Mouse (Mus musculus) thymus, postnatal 14 days (tissue): ENCODE measurements at regions not wholly inside any gene's neighbourhood (a gene's known extent, or its start where the extent isn't known, plus 50 kb on each side); places are given as distances from the start of the nearest gene placed in this dataset.

Experiments used
- DNase-seq: peaks from one replicate; pipeline ENCODE4 v3.0.0; 2021

DNA sequence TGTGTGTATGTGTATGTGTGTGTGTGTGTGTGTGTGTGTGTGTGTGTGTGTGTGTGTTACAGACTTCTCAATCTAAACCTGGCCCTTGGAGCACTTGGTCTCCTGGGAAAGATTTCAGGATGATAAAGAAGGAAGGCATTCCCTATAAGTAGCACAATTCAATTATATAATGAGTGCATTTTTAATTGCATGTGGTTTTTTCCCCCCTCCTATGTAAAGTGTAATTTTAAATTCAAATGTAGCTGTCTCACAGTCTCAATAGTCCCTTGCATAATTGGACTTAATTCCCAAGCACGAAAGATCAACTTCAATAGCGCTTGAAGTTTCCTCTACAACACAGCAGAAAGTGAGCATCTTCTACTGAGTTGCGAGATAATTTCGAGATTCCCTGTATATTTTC, 566.3 kb downstream of the Adgrl2 start:
- DNase-seq = no peak

DNA sequence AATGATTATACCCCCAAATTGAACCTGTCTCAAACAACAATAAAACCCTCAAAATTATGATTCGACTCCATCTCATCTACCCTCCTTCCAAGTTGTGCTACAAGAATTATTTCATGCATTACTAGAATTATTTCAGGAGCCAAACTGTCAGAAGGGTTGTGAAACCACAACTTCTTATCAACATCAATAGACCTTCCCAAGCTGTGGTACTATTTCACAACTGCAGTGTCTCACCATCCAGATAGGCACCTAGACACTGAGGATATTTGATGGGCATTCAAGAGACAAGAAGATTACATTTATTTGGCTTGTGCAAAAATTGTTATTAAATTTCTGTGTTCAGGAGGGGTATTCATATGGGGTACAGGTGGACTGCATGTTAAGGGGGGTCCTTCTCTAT, 567.0 kb downstream of the Adgrl2 start:
- DNase-seq = no peak

DNA sequence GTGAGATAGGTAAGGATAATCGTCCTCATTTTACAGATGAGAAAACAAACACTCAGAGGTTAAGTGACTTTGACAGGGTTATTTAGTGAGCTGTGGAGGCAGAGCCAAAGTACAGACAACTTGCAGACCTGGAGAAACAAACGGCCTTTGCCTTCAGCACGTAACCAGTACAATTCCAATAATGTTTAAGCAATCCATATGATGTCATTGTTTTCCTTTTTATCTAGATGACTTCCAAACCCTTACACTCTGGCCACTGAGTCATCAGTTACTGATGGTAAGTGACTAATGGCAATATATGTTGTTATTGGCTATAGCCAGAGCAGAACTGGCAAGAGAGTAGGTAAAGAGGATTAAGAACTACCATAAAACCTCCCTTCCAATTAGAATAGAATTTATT, 567.6 kb downstream of the Adgrl2 start:
- no peak for DNase-seq

DNA sequence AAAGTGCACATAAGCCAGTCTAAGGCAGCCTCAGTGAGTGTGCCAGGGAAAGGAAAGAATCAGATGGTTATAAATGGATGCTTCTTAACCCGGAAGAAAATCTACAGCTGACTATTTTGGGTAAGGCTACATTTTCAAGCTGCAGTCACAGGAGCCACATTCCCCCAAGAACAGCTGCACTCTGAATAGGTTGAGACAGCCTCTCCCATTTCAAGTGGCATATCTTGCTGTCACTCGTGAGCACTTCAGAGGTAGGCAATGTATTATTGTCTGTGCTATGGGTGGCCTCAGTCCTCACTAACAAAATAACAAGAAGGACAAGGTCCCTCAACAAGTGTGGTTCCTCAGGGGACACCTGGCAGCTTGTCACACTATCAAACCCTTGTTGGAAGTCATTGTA, 568.1 kb downstream of the Adgrl2 start:
- DNase-seq = no peak

DNA sequence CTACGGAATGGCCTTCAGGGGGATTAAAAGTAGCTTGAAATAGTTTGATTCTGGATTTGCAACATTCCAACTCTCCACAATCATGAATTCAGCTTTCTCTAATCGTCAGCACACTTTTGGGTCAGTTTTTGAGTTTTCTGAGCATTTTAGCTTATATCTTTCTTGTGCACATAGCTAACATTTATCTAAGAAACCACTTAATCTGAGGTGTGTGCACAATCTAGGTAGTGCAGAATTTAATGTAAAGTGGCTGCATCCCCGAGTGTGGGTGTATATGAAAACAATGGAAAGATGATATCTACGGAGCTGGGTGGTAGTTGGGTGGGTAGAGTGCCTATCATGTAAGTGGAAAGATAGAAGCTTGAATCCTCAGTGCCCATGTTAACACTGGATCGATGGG, 570.1 kb downstream of the Adgrl2 start:
- no peak for DNase-seq

DNA sequence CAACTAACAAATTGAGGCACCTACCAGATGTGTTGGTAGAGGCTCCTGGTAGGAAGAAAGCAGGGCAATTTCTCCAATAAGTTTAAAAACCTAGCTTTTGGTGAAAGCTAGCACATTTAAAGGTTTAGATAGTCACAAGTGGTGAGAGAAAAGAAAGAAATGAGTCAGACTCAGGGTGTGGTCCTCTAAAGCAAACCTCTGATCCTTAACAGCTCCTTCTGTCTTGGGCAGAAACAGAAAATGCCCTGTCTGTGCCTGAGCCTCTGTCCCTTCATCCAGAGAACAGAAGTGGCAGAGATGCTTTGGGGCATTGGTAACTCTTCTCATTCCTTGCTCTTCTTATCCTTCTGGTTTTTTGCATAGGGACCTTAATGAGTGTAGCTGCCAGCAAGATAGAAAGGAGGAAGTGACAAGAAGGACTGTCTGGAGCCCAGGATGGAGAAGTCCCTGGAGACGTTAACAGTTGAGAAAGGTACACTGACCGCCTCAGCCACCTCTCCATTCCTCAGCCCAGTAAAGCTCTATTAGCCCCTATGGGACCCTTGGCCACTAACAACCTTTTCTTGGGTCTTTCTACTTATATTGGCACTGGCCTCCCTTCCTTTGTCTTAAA, 570.8 kb downstream of the Adgrl2 start:
- no peak for DNase-seq

DNA sequence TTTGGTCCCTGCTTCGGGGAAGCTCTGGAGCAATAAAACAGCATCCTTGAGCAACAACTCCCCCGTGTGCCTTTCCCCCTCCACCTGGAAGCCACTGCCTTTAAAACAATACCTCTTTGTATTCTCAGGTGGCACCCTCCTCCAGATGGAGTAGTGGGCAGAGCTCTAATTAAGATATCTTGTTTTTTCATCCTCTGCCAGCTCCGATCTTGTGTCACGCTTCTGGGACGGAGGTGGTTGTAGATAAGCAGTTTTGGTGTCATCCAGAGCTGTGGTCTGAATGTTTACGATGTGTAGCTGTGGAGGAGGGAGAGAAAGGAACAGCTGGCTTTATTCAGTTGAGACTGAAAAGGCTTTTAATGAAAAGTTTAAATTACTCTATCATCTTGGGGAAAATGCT, 572.3 kb downstream of the Adgrl2 start:
- no peak for DNase-seq

DNA sequence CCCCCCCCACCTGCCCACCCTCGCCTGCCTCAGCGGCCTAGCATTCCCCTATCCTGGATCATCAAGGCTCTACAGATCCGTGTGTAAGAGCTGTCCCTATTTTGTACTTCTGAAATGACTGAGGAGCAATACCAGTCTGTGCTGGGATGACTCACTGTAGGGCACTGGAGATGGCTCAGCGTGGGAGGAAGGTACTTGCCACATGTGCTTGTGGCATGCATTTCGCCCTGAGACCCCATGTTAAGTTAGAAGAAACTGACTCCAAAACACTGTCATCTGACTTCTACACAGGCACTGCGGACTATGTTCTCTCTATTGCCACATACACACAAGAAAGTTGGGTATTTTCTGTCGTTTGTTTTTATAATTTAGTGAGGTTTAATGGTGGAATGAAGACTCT, 574.9 kb downstream of the Adgrl2 start:
- DNase-seq = no peak

DNA sequence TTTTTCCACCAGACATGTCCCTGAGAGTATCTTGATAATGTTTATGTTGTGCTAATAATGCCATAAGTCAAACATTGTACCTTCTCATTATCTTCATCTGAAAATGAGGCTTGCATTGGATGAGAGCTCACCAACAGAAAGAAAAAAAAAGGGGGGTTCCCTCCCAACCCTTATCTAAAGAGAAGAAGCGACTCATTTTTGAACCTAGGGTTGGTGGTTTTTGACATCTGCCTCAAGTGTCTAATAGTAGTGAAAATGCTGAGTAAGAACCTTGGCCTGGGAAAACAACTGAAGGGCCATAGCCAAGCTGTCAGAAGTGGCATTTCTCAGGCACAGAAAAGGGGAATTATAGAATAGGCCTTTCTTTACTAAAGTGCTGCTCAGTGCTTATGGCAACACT, 577.3 kb downstream of the Adgrl2 start:
- DNase-seq = no peak

DNA sequence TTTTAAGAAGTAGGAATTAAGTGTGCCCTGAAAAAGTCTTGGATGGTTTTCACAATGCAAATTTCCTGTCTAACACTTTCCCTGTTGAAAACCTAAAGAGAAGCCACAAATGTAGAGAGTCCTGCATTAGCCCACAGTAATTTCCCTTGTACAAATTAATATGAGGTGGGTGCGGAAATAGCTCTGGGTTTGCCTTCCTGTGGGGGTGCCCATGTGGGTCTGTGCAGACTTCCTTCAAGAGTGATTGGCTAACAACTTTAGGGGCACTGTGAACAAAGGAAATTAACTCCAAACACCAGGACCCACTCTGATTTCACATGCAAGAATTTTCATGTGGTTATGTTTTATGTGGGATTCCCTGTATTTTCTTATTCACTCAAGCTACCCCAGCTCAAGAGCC, 578.2 kb downstream of the Adgrl2 start:
- DNase-seq = no peak

DNA sequence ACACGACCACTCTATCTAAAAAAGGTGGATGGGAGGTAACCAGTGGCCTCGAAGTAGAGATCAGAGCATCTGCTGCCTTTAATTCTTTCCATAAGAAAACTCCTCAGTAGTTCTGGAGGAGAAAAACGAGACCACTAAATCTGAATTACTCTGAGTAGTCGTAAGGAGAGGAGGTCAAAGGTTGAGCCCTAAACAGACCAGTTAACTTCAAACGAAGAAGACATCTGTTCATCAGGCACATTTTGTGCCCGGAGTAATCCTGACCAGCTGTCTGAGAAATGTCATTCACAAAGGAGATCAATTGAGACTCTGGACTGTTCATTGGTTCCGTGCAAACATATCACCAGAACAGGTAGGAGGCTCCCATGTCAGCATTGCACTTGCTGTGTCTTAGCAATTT, 592.0 kb downstream of the Adgrl2 start:
- DNase-seq = no peak

DNA sequence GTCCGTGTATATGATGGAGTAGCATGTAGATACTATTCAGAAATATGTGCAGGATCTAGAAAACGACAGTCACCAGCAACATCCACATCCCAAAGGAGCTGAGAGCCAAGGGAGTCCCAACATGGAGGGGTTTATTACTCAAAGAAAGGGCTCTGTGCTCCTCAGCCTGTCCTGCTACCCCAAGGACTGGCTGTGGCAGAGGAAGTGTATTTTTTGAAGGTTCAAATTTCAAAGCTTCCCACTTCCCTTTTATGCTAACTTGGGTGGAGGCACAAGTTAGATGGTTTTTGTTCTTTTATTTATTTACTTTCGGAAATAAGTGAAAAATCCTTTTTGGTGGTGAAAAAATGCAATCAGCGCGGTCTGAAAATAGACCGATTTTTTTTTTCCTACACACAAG, 602.8 kb downstream of the Adgrl2 start:
- DNase-seq = no peak

DNA sequence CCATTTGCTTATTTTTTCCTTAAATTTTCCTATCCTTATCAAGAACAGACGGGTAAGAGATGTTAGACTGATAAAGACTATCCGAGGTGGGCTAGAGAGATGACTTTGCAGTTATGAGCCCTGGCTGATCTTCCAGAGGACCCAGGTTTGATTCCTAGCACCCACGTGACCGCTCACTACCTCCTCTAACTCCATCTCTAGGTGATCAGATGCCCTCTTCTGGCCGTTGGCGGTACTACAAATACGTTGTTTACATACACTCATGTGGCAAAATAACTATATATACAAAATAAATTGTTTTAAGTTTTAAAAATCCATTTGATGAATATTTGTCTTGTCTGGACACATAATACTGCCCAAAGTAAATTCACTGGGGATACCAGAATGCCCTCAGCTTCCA, 604.6 kb downstream of the Adgrl2 start:
- DNase-seq = peak; percentile 6

DNA sequence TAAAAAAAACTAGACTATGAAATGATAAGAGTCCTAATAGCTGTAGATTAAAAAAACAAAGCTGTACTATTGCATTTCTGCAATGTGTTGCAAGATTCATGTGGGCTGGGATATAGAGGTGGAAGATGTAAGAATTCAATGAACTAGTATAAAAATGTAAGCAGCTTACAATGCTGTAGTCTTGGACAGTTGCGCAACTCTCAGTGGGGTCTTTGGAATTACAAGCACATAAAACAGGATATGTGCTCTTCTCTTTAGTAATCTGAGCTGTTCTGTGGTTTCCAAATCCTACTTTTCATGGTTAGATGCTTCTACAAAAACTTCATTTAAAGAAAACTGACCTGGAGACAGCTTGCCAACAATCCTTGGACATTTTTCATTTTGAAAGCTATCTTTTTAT, 609.3 kb downstream of the Adgrl2 start:
- no peak for DNase-seq

DNA sequence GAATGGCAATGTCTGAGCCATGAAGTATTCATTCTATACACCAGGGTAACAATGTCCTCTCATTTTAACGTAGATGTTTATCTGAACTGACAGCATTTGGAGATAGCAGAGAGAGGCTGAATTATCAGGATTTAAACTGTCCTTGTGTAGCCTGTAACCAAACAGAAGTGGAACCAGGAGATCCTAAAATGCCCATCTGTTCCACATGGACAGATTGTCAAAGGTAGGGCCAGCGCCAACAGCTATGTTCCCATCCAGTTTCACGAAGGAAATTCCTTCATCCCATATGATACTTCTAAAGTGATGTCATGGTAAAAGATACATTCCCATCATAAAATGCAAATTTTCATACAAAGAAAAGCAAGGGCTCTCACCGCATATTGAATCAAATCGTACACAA, 627.0 kb downstream of the Adgrl2 start:
- no peak for DNase-seq

DNA sequence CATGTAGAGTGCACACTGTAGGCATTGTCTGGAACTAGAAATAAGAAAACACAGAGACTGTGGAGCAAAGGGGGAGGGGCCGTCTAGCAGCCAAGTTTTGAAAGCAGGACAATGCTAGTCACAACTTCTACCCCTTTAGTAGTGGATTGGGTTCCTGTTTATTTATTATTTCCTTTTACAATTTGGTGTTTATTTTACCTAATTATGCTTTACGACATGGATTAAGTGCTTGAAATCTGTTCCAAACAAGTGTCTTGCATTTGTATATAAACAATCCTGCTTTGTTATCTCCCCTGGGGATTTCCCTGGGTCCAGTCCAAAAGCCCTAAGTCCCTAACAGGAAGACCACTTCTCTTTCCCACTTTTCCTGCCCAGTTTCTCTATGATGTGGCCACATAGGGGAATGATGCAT, 627.9 kb downstream of the Adgrl2 start:
- DNase-seq = no peak

DNA sequence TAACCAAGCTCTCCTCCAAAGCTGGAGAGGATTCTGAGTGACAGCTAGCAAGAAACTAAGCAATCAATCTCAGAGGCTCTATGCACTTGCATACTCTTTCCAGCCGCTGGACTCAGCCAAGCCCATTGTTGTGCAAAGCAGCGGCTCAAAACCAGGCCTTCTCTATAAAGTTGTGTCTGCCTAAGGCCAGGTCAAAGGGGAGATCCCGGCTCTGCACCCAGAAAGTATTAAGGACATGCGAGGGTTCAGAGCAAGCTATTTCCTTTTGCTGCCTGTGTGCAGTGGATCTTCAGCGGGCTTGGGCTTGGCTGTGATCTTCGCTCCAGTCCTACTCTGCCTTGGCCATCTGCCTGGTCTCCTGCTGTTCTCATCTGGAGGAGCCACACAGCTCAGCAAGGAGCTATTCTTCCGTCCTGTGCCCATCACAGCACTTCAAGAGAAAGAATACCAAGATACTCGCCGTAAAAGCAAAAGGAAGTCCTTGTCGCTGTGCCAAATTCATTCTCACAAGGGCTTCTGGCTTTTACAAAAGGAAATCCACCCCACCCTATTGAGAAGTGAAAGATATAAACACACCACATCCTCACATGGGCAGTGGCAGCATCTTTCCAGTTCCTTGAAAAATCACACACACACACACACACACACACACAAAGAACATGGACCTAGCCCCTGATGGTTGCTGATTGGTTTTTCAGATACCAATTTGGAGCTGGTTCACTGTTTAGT, 646.6 kb downstream of the Adgrl2 start:
- no peak for DNase-seq

DNA sequence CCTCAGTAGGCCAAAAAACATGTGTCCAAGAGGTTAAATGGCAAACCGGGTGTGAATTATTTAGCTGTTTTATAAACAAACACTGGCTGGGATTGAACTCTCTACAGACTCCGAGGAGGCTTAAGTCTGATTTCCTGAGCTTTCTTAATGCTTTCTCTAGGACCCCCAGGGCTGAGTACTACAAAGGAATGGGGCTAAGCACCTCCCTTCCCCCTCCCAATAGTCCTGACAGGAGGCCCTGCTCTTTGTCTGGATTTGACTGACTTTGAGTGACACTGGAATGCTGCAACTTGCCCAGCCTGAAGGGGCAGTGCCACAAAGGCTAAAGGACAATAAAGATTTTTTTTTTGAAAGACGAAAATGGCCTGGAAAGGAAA, 647.1 kb downstream of the Adgrl2 start:
- DNase-seq = no peak

DNA sequence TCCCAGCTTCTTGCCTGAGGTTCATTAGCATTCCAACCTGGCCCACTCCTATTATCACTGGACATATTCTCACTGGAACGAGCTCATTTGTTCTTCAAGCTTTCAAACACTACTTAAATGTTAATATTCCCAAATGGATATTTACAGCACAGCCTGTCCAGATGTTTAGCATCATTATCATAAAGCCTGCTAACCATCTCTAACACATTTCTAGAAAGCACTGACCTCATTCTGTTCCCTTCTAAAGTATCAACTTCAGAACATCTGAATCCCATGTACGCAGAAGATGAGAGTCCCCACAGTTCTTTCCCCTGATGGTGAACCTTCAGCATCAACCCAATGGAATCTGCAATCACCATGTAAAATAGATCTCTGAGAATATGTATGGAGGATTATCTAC, 651.1 kb downstream of the Adgrl2 start:
- no peak for DNase-seq

DNA sequence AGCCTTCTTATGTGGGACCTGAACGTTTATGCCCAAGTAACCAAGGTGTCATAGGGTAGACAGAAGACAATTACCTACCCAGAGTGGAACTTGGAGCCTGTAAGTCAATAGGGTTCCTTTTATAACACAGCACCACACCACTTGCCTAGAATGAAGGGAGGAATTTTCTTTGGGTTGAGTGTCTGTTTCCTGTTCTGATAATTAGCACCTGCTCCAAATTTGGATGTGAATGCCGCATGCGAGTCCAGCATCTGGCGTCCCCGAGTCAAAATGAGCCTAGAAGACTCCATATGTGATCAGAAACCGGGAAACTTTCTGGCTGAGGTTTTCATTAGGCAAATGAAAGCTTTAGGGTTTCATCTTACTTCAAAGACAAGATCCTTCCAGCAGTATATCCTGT, 653.7 kb downstream of the Adgrl2 start:
- DNase-seq = no peak

DNA sequence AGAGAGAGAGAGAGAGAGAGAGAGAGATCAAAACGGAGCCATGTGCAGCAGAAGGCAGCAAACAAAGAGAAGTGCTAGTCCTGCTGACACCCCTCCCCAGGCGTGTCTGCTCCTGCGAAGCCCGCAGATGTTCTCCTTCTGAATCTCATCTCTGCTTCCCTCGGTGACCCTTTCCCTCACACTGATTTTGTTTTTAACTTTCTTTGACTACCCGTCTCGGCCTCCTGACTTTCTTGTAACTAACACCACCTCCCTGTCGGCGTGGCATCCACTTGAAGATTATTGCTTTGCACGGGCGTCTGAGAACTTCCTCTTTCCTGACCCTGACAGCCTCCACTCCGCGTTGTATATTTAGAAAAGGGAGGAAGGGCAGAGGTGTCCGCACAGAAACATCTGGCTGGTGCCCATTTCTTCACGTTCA, 654.3 kb downstream of the Adgrl2 start:
- DNase-seq = peak; percentile 3

DNA sequence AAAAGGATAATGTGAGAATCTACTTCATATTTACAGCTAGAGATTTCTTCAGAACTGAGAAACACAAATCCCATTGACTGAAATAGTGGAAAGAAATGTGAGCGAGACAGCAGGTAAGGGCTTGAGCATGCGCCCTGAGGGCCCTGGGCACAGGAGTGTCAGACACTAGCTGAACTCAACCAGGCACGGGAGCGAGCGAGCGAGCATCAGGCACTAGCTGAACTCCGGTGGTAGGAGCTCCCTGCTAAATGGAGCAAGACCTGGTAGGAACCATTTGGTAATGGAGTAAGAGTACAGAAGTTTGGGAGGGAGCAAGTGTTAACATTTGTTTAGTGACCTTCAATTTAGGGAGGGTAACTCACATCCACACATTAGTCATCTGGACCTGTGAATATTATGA, 654.7 kb downstream of the Adgrl2 start:
- no peak for DNase-seq

DNA sequence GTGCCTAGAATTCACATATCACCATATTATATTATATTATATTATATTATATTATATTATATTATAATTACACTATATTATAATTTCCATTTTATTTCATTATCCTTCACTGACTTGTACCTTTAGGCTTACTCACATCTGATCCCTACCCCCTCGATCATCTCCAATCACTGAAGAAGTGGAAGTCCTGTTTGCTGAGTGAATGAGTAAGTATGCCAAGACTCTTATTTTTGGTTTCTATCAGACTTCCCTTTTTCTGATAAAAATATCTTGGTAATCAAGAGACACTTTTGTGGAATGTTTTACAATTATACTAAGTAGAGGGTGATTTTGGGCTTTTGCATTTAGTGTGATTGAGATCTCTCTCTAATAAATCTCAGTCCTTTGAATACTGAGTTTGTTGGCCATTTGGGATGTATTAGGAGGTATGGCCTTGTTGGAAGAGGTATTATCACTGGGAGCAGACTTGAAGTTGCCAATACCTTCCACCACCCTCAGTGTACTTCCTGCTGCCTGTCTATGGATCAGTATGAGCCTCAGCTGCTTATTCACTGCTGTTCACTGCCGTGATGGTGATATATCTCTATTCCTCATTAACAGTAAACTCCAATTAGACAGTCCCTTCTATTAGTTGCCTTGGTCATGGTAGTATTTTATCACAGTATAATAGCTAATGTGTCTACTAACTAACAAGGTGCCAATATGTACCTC, 665.3 kb downstream of the Adgrl2 start:
- no peak for DNase-seq

DNA sequence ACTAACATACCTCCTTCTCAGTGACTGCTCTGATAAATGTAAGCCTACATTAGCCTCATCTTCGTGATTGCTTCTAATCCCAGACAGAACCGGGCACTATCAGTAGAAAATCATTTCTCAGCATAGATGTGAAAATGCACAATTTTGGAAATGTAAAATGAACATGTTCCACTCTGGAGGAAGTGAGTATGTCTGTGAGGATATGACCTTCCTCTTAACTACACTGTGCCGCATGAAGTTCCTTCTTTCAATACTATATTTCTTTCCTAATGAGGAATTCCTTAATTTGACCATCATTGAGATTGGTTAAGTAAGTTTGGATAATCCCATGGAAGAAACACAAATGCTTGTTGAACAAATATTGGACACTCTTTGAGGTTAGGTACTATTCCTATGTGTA, 668.5 kb downstream of the Adgrl2 start:
- no peak for DNase-seq

DNA sequence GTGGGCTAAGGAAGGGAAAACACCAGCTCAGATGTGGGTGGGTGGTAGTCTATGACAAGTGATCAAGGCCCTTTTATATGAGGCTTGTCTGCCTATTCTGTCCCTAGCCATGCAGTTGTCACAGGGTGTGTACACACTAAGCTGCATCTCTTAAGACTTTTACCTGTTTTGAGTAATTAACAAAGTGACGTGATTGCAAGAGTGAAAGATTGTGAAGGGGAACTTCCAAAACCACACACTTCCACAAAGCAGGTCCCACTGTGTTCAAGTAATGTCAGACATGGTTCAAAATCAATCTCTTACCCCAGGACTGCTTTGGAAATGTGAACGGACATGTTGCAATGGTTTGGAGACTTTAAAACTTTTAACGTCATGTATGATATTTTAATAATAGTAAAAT, 674.2 kb downstream of the Adgrl2 start:
- no peak for DNase-seq
